Mouse (Mus musculus) ES-CJ7 (cell line): ENCODE results near the gene Mmd.

Experiments used
- DNase-seq: peaks from one replicate; pipeline ENCODE4 v3.0.0; 2011; ENCODE audit warnings: low read depth, low spot score

Mmd gene

DNA sequence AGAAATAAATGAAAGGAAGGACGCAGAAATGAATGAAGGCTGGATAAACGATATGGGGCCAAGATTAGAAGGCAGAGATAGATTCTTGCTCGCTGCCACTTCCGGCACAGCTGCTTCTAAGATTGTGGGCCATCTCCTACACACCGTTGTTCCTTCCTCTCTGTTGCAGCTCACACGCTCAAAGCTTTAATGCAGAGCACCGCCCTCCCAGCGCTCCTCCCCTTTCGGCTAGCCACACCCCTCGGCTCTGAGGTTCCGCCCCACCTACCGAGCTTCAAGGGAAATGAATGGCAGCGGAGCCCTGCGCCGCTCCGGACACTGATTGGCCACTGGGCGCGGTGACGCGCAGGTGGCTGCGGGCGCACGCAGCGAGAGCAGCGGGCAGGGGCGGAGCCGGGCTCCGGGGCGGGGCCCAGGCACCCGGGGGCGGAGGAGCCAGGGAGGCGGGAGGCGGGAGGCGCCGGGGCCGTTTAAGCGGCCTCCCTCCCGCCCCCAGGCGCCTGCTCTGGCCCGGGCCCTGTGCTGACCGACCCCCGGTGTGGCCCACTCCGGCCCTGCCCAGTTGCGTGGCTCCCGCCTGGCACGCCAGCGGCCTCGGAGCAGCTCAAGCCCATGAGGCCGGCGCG is at the start of gene Mmd:
Gene Mmd (plus strand): TSS at position 432 of the 626 bp plus-strand sequence.
- DNase-seq: peak; percentile 96

DNA sequence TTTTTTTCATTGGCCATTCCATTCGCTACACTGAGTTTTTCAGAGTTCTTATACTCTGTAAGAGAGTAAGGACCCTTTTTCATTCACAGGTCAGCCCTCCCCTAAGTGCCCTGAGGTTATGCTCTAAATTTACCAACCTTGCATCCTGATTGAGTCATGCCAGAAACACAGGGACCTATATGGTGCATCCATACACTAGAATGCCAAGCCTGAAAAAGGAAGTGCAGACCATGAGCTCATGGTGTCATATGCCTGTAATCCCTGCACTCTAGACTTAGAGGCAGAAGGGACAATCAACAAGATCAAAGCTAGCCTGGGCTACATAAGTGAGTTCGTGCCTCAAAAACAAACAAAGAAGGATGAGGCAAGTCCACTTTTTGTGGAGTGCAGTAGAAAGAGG is 48.4 kb upstream of the Mmd start:
- DNase-seq: no peak

DNA sequence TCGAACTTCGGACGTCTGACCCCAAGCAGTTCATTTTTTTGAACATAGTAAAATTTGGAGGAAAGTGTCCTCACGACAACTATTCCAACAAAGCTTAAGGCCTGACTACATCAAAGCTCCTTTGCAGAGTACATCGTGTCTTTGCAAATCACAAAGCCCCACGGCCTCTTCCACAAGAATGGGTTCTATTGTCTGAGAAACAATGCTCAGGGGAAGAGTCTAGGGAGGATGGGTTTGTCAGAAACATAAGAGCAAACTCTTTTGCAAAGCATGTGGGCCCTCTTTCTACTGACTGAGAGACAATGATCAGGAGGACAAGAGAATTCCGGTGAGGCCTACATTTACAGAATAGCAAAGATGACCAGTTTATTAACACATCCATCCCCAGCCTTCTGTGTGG is 35.0 kb upstream of the Mmd start:
- DNase-seq: peak; percentile 58

DNA sequence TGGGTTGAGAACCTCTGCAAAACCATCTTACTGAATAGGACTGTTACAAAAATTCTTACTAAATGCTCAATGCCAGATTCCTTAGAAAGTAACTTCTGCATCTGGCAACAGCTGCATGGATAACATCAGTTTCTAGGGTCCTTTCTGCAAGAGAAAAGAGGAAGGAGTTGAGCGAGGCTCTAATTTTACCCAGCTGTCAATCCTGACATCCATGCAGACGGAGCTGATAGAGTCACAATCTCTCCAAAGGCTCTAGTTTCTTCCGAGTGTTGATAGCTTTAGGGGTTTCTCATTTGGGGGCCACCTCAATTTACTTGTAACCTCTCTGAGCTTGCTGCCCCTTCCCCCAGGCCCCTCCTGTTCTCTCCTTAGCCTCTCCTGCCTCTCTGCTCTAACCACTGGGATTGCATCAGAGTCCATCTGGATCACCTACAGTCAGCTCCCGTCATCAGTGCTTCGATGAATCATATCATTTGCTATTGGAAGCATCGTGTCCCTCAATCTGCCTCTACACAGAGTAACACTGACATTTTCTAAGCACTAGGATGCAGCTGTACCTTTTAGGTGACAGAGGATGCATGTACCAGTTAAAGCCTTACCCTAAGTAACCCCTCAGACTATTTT is 29.1 kb upstream of the Mmd start:
- DNase-seq: no peak

DNA sequence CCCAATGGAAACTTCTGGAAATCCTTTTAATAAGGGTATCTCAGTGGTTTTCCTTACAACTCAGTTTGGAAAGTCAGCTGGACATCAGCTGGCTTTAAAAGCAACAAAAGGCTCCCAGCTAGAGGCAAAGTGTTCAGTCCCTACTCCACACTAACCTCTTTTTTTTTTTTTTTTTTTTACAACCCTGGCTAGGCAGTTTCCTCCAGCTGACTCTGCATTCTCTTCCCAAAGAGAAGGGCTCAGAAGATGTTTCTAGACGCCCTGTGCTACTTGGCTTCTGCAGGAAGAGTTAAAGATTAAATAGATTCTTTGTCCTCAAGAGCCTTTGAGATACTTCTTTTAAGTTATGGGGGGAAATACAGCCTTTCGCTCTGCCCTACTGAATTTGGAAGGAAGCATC is 28.5 kb upstream of the Mmd start:
- DNase-seq: no peak

DNA sequence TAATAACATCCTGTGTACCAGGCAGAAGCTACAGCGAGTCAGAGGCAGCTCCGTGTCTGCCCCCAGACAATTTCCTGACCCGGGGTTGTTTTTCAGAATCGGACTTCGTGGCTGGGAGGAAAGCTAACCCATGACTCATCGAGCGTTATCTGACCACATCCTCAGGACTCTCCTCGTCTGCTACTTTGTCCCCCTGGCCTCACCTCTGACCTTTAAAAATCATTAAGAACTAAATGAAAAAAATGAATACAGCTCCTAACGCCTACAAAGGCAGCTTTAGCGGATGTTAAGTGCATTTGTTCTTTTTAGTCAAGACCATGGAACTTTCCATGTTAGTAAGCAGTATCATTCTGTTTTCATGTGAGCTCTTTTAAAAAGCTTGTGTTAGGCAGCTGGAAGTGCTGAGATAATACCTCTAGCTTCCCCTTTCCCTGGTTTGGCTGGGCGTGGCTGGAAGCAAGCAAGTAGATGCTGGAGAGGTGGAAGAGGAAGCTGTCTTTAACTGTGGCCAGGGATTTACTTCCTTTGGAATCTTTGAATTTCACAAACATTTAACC is 24.3 kb upstream of the Mmd start:
- DNase-seq: no peak

DNA sequence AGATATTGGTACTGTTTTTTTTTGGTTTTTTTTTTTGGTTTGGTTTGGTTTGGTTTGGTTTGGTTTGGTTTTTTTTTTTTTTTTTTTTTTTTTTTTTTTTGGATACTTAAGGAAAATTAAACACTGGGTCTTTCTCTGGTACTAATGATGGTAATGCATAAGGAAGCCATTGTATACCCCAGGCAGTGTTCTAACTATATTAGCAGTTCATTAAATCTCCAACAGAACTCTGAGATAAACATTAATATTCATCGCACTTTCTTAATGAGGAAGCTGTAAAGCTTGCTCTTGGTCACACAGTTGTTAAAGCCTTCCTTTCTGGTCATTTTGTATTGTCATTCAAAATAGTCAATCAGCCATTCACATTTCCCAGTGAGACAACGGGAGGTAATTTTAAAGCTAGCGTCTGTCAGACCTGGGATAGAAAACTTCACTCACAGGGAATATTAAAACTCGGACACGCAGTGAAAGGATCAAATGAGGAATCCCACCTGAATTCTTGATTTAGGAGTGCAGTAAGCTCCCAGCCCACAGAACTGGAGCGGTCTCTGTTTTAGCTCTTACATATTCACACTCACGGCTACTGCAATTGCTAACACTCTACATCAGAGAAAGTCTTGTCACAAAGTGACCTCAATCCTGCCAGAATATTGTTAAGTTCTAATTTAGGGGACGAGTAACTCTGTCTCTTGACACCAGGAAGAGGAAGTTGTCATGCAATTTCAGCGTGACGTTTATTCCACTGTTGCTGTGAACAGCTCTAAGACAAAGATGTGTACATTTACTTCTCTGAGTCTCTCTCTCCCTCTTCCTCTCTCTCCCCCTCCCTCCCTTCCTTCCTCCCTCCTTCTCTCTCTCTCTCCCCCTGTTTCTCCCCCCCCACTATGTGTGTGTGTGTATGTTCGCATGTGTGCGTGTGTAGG is 22.0 kb upstream of the Mmd start:
- DNase-seq: no peak

DNA sequence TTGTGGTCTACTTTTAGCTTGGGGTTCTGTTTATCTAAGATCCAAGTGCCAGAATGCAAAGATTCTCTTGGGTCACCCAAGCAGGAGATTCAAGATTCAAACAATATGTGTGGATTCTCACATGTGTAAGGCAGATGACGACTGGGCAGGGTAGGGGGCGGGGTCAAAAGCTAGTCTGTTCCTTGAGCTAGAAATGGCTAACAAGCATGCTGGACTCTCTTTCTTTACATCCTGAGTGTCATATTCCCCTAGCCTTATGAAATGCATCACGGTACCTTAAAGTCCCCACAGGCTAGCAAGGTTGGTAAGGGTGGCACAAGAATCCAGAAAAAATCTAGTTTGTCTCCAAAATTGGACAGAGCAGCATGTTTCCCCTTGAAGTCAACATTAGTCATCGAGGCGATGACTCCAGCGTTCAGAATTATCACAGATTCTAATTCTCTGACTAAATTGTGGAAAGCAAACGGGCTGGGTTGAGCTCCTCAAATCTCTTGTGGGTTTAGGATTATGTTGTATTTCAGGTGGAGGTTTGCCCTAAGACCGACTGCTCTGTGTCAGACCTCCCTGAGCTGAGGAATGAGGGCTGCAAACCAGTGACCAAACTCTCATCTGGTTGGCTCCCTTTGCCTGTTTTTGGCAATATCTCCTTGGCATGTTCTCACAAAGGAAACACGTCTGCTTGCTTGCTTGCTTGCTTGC is 20.9 kb upstream of the Mmd start:
- DNase-seq: no peak

DNA sequence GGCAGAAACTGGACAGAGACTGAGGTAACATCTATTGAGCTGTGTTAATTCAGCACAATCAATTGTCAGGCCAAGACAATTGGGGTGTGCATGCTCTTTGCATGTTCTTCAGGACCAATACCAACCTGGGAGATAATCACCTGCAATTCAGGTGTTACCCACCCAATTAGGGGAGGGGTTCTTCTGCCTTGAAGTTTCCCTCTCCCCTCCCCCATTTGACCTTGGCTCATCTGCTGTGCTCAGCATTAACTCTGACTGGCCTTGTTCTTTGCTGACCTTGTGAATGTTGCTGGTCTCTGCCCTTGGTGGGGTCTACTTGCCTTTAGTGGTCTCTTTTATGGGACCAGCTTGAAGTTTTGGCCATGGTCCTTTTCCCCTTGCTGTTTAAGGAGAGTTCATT is 19.5 kb upstream of the Mmd start:
- DNase-seq: peak; percentile 14

DNA sequence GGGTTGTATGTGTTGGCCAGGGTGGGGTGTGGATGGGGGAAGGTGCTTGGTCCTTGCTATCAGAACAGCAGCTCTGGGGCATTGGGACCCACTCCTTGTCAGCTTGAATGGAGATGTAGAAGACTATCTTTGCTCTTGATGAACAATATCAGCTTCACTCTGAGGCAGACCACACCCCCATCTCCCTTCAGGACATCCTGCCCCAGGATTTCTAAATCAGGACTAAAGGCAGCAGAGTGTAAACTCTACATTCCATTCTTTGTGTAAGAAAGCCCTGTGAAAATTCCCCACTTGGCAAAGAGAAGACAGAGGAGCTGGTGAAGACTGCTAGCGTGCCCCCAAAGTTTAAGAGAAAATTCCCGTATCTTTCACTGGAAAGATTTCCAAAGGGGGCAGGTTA is 18.6 kb upstream of the Mmd start:
- no peak for DNase-seq

DNA sequence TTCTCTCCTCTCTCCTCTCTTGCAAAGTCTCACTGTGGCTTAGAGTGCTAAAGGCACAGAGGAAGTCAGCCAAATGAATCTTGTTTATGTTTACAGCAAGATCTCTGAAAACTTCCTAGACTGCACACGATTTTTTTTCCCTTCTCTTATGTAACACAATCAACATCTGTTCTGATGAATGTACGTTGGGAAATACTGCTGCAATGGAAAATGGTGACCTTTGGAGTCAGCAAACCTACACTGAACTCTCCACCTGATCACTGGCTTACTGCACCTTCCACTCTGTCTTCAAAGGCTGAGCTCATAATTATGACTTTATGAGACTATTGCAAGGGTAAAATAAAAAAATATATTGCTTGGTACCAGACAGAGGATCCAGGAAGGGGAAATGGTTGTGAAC is 17.6 kb upstream of the Mmd start:
- DNase-seq: no peak

DNA sequence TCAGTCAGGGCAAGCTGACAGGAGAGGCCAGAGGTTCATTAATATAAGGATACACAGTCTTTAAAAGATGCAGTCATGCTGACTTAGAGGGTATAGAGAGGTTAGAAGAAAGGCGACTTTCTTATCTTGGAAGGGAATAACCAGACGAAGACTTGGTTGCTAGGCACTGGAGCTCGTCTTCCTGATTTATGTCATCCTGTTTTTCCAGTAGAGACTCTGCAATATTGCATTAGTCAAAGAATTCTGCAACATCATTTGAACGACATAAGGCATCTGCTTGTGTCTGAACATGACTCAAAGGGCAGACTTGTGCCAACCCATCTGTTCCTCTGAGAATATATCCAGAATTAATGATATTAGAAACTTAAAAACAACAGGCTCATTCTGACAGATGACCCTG is 16.6 kb upstream of the Mmd start:
- no peak for DNase-seq

DNA sequence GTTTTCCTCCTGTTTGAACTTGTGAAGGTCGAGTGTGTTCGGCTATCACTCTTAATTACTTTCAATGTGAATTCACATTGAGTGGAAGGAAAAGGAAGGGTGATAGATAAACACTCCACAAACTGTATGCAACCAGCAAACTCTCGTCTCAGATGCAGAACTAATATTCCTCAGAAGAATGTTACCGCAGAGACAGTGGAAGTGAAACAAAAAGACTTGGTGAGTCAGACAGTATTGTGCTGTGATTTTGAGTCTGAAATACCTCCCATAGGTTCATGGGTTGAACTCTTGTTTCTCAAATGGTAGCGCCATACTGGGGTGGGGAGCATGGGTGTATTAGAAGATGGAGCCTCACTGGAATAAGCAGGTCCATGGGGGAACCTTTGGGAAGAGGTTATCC is 14.0 kb upstream of the Mmd start:
- no peak for DNase-seq

DNA sequence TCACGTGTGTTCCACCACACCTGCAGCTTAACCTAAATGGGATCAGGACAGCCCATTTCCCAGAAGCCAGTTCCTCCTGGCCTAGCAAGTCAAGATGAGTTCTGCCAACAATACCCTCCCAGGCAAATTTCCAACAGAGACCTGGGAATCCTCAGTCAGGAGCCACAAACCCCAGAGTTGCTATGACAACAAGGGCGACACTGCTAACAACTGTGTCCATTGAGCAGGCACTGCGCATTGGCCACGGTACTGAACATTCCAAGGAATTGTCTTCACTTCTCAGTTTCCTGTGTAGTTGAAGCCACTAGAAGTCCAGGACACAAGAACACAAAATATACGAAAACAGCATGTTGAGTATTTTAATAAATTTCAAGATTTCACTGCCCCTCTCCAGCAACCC is 11.6 kb upstream of the Mmd start:
- DNase-seq: no peak

DNA sequence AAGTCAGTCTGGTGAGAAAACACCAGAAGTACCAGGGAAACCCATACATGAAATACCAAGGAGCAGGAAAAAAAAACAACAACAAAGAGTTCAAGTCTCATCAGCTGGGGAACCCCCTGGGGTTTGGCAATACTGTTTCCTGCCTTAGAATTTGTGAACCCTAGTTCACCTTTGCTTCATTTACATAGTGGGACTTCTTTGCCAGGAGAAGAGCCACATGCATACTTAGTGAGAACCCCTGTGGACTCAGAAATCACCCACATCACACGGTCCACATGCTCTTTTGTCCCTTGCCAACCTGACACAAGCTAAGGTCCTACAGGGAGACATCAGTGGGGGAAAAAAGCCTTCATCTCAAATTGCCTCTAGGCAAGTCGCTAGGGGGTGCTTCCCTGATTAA is 10.6 kb upstream of the Mmd start:
- peak; percentile 51 for DNase-seq

DNA sequence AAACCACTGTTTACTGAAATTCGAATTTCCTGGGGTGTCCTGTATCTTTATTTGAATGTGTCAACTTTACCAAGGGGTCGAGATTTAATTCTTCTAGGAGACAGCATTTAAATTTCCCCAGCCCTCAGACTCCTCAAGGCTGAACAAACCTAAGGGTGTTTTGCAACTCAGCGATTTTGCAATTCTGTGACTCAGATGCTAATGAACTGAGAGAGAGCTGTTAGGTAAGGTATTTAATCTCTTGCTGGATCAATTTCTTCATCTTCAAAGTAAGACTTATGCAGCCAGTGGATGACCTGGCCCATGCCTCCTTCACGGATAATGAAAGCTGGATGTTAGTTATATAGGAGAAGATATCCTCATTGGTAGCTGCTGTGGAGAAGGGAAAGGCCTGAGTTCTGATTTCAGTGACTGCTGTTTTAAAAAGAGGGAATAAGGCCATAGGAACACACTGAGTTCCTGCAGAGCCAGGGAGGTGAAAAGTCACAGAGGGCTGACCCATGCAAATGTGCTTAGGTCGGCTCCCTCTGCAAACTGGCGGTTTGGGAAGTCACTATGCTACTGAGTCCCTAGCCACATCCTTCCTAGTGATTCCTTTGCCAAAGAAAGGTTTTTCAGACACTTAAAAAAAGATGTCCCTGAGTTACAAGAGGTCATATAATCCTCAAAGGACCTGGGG is 8.5 kb upstream of the Mmd start:
- DNase-seq: no peak

DNA sequence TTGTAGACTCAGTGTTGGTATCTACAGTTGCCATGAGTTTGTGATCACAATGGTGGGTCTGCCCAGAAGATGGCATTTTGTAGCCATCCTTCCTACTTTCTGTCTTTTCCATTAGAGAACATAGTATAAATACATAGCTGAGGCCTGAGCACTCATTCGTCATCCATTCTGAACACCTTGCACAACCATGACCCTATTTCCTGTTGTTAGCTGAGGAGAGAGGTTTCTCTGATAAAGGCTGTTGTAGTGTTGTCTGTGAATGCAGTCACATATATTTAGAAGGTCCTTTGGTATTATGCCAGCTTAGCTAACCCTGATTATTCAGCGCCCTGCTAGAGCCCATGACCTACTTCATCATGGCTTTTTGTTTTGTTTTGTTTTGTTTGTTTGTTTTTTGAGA is 7.4 kb upstream of the Mmd start:
- DNase-seq: no peak

DNA sequence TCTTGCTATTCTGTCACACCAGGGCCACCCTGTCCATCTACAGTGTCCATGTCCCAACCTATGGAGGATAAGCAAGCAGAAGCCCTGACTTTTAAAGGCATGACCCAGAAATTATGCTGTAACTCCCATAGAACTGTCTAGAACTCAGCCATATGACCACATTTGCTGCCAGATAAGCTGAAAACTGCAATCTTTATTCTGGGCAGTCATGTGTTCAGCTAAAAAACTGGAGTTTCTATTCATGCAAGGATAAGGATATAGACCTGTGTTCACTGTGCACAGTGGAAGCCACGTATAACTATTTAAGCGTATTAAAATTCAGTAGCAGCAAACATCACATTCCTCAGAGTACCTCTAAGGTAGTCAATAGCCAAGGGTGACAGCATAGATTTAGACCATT is 6.0 kb upstream of the Mmd start:
- DNase-seq: no peak

DNA sequence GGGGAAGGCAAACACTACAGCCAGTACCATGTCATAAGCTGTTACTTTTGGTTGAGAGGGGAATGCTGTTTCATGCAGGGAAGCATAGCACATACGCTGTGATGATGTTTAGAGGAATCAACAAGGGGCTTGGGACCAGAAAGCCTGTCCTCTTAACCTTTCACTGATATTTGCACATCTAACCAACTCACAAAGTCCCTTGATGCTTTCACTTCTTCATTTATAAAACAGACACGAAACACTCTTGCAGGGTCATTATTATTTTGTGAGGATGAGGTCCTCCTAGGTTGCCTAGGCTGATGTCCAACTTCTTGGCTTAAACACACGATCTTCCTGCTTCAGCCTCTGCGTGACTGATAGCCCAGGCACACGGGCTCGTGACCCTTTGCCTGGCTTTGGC is 3.6 kb upstream of the Mmd start:
- no peak for DNase-seq

DNA sequence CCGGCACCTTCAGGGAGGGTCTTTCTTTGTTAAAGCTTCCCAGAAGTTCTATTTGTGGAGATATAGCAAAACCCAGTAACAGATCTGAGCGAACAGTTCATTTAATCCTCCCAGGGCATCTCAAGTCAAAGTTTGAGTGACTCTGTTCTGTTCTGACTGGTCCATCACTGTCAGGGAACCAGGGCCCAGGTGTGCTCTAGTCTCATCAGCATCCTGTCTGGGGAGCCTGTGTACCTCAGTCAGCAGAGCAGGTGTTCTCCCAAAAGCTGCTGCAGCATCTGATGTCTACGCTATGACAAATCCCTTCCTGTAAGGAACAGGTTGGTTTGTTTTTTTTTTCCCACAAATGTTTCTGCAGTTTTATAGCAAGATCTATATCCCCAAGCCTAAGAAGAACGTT is 2.6 kb upstream of the Mmd start:
- no peak for DNase-seq

DNA sequence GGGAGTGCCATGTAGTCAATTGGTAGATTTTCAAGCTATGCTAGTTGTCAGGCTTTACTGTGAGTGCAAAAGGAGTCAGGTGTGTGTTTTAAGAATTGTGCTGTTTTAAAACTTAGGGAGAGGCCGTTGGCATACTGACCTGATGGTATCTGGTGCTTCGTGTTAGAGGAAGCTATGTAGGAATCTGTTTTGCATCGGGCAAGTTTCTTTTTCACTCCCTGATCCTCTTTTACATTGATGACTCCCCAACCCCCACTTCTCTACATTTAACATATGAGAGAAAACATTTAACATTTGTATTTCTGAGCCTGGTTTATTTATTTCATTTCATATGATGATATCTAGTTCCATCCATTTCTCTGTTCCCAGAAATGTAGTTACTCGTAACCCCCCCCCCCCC is 1.5 kb upstream of the Mmd start:
- DNase-seq: no peak
